Mouse (Mus musculus) embryo, embryonic 11 days (tissue): Measurements from ENCODE around the gene Rpa1.

Experiments used
- DNase-seq: peaks from one replicate; pipeline ENCODE4 v3.0.0-alpha.2; 2015

The Rpa1 gene

DNA sequence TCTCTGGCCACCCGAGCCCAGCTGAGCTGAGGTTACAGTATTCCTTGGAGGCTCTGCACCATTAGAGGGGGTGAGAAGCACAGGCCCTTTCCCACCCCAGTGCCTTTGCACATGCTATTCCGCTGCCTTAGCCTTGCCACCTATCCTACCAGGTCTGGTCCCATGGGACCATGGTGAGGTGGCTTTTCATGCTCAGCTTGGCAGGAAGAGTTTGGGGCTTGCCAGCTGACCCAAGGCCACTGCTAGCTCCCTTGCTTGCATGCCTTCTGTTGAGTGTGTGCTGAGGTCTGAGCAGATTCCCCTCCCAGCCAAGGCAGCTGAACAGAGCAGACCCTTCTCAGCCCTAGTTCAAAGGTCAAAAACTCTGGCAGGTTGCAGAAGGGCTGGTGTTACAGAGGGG, 87.1 kb downstream of the Rpa1 start:
- DNase-seq: no peak

DNA sequence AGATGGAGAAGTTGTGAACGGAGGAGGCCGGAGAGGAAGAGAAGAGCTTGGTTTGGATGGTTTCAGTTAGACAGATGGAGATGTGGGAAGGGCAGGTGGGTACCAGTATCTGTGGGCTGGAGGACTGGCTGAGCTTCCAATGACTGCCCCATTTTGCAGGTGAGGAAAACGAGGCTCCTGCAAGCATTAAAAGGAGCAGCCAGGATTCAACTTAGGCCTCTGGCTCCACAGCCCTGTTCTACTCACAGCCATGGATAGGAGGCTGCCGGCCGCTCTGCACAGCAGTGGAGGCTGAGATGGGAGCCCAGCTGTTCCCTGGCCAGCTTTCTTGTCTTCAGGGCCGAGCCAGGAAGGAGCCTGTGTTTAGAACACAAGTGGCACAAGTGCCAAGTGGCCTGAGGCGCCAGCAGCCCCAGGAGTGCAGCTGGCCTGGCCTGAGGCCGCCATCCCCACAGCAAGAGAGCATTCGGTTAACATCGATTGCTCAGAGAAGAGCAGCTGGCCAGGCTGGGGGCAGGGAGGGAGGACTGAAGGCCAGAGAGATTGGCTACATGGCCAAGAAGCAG, 88.0 kb downstream of the Rpa1 start:
- no peak for DNase-seq

DNA sequence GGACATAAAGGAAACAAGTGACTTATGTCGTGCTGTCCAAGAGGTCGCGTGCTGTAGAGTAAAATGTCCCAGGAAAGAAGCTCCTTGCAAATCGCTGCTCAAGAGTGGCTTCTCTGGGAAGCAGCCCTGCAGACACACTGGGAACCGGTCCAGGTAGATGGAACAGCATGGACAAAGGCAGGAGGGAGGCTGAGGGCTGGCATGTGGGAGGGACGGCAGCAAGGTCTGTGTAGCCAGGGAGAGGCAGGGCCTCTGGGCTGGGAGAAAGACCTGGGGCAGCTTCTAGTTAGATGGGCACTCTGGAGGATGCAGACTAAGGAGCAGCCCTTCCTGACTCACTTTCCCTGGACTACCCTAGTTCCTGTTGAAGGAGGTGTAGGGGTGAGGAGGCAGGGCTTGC, 88.7 kb downstream of the Rpa1 start:
- no peak for DNase-seq

DNA sequence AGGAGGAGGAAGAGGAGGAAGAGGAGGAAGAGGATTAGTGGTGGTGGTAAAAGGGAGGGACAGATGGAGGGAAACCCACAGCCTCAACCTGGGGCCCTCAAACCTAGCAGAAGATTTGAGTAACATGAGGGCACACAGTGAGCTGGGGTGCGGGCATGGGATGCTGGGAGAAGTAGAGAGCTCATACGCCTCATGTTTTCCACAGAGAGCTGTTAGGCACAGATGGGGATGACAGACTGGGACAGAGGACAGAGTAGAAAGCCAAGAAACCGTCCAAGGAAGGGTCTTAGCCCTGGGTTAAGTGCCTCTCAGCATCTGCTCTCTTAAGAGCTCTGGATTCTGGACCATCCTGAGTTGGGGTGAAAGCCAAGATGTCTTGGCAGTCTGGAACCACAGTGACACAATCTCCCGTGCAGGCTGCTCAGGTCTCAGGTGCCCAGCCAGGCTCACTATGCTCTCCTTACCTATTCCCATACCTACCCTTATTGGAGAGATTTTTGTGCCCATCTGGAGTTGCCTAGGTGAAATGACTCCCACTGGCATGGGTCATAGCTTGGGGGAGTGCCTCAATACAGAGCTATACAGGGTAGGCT, 91.0 kb downstream of the Rpa1 start:
- DNase-seq: no peak

DNA sequence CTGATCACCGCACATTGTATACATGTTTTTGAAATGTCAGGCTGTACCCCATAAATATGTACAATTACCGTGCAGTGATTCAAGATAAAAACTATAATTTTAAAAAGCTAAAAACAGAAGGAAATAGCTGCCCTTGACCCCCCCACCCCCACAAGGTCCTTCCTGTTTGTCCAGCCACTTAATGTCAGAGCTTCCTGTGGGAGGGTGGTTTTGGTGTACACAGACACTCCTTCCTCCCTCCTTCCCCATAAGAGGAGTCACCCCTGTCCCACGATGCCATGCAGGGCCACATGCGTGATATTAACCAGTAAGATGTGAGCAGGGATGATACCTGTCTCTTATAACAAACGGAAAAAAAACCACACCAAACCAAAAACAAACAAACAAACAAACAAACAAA, 92.8 kb downstream of the Rpa1 start:
- DNase-seq: no peak

DNA sequence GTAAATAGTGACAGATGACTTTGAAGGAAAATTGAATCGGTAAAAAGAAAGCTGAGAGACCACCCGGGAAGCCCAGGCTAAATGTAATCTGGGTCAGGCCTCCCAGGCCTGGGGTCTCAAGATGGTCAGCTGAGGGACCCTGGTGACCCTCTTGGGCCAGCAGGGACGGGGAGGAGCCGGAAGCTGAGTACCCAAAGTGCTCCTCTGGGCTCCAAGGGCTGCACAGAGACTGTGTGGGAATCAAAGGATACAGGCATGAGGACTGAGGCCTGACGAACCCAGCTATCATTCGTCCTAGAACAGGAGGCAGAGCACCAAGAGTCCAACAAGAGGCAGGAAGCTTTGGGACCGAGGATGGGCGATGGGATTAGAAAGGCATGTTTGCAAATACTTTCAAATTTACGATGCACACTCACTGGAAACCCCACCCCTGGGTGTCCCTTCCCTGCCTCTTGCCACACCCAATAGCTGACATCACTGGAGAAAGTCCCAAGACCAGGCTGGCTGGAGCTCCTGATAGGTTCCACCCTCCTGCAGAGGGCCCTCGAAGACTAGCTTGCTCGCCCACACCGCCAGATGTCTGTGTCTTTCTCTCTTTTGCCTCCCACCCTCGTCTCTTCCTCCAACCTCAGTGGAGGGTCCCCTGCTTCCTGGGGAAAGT, 93.7 kb downstream of the Rpa1 start:
- no peak for DNase-seq

DNA sequence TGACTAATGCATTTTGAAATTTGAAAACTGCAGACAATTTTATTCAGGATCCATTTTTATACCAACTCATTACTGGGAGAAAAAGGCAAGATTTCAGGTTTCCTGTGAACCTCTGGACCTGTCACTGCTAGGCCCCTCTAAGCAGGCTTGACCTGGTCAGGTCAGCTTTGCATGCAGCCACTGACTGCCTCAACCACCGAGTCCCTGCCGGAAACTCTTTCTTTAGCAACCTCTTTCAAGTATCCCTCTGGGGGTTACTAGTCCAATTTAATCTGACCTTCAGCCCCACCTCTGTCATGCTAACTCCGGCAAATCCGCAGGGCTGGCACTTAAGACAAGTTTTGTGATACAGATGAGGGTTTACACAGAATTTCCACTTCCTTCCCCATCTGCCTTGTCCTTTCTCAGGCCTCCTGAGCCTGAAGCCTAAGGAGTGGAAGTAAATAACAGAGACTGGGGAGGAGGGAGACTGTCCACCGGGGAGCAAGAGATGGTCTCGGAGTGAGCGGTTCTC, 96.5 kb downstream of the Rpa1 start:
- no peak for DNase-seq

DNA sequence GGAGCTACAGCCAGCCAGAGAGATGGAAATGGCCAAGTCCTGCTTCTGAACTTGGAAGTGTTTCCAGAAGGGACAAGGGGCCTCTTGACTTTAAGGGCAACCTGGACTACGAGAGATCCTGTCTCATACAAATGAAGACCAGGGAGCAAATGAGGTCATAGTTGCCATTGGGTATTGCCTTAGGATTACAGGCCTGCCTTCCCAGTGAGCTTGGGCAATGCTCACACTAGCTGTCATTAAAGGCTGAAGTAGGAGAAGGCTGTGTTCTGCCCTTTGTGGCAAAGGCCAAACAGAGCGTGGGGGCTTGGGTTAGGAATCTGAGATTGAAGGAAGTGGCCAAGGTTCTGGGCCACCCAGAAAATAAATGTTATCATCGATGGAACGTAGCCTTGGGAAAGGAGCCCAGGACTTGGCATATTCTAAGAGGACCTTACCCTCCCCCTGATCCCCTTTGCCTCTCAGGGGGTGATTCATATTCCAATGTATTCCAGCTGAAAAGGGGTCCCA, 97.1 kb downstream of the Rpa1 start:
- no peak for DNase-seq

DNA sequence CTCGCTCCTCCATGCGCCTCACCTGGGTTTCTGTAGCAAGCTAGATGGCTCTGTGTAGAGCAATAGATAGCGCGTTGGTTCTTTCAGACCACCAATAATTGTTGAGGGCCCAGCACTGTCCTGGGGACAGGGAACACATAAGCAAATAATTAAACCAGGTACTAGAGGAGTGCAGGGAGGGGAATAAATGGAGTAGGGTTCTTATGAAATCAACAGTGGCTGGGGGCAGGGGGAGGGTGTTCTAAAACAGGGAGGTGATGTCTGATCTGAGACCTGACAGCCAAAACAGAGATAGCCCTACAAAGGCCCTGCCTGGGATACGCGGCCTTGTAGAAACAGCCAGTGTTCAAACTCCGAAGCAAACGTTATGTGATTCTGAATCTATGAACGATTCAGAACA, 98.5 kb downstream of the Rpa1 start:
- no peak for DNase-seq
